Mouse (Mus musculus) mouse embryonic stem cell (cell line): ENCODE results near the gene Zfp317.
"Not testable (repeated sequence)": the region's sequence is repeated elsewhere in the genome, so short reads cannot be mapped to it uniquely, and the experiment has no call there.

Source experiments
- in situ Hi-C, 2 experiments: fragments of 300-500 bp; cut with MboI; formaldehyde crosslinking; loops; 1 replicate in 1 of 2; 3 replicates in 1 of 2; pipeline ENCODE4 v1.14.3; 2019 to 2020; ENCODE audit warnings: low sequenced_read_pairs in 2 of 2, low pct_unique_long_range_greater_than_20kb in 1 of 2, mixed read lengths in 1 of 2; ENCODE audit not compliant: unreplicated experiment in 1 of 2

Zfp317 gene

GRCm38 (mm10) chr9:19621843-19622822, at the start of gene Zfp317:
Gene Zfp317 (plus strand): TSS chr9:19622102.
- in situ Hi-C loops, result no loop called here

GRCm38 (mm10) chr9:19582317-19582716, 39.6 kb upstream of the Zfp317 start, which contains the start of gene Olfr855:
Gene Olfr855 (plus strand): TSS chr9:19582617.
- in situ Hi-C loops, result no loop called here

- in situ Hi-C loops, result no loop called here
These were observed 605 bp upstream of the Zfp317 start for GRCm38 (mm10) chr9:19621297-19621696.

GRCm38 (mm10) chr9:19629574-19629973, 7.7 kb downstream of the Zfp317 start:
- in situ Hi-C loops, result no loop called here

- in situ Hi-C loops, result no loop called here
These were observed 23.3 kb downstream of the Zfp317 start for GRCm38 (mm10) chr9:19645193-19645592.

- in situ Hi-C loops, result no loop called here
These were observed 68.4 kb downstream of the Zfp317 start for GRCm38 (mm10) chr9:19690281-19690680.

GRCm38 (mm10) chr9:19691426-19691825, 69.5 kb downstream of the Zfp317 start:
- in situ Hi-C loops, result no loop called here

GRCm38 (mm10) chr9:19692430-19692829, 70.5 kb downstream of the Zfp317 start:
- in situ Hi-C loops, result no loop called here

GRCm38 (mm10) chr9:19694285-19694684, 72.4 kb downstream of the Zfp317 start:
- in situ Hi-C loops, result not testable (repeated sequence)

GRCm38 (mm10) chr9:19694898-19695379, 73.0 kb downstream of the Zfp317 start:
- in situ Hi-C loops, result not testable (repeated sequence)
